Mouse (Mus musculus): Measurements from ENCODE around the gene Slc38a7. TPM values are rescaled to one million over a fixed set of nuclear protein-coding genes. Genes with fewer than 3 reads are reported as not detected.
A peak's percentile ranks its signal among the peaks of the same experiment; 100 is the strongest.
"Not testable (repeated sequence)": the region's sequence is repeated elsewhere in the genome, so short reads cannot be mapped to it uniquely, and the experiment has no call there.

Gene Slc38a7
- polyA plus RNA-seq, 1 experiment from 2014 or later, result 11.8 TPM

DNA sequence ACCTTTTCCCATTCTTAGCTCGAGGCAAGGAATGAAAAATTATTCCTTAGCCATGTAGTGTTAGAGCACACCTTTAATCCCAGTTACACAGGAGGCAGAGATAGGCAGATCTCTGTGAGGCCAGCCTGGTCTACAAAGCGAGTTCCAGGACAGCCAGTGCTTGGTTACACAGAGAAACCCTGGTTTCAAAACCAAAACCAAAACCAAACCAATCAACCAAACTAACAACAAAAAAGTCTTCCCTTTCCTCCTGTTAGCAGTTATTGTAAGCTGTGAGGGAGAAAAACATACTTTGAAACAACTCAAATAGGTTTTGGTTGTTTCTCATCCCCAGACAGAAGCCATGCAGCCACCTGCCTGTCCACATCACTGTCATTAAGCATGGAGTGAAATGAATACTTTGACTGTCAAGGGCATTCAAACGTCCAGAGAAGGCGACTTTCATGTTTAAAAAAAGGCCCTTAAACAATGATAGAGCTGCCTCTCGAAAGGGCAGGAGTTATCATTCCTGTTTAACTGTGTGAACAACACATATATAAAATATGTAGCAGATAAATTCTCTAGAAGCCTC is 32.0 kb upstream of the Slc38a7 start:
- H3K9ac ChIP-seq (ENCODE audit: low read depth, low read length), result no peak overlapping the region
- 73% methylated on average over 5 of the region's 5 CpGs for WGBS (ENCODE audit: insufficient replicate concordance)
- no peak overlapping the region for H3K27ac ChIP-seq (ENCODE audit: low read depth, low read length)

DNA sequence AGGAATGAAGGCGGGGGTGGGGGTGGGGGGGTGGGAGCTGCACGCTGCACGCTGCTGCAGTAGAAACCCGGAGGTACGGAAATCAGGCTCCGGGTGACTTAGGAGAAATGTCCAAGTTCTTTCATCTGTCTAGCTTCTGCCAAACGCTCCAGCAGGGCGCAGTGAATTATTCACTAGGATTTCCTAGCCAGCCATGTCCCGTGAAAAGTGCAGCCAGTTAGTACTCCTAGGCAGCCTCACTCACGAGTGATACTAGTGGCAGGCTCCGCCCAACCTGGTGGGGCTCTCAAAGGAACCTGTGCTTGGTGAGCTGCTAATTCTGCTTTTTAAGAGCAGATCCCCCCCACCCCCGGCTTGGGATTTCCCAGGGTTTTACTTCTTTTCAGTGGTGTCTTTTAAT is 31.2 kb upstream of the Slc38a7 start:
- no peak overlapping the region for H3K9ac ChIP-seq (ENCODE audit: low read depth, low read length)
- H3K4me1 ChIP-seq (ENCODE audit: control insufficient read depth, insufficient read depth, low read length), result peaks cover 13% of the 10 kb centered on the region; the same call in 1 of the 2 replicates
- H3K4me2 ChIP-seq, result no peak overlapping the region
- H3K9me3 ChIP-seq (replicated peaks; ENCODE audit: control insufficient read depth, low read length), result no peaks in the 10 kb centered on the region
- no peaks in the 10 kb centered on the region for H3K27me3 ChIP-seq (ENCODE audit: control insufficient read depth, insufficient read depth, low read length)
- WGBS (ENCODE audit: insufficient replicate concordance), result 73% methylated on average over 11 of the region's 12 CpGs
- H3K4me3 ChIP-seq (ENCODE audit: low read depth, low read length), result no peak overlapping the region
- no peak for ATAC-seq (replicated peaks; ENCODE audit: insufficient number of reproducible peaks, low FRiP score, low TSS enrichment)
- no peak overlapping the region for H3K27ac ChIP-seq (ENCODE audit: low read depth, low read length)
- no peaks in the 10 kb centered on the region for H3K36me3 ChIP-seq (ENCODE audit: control insufficient read depth, insufficient read depth, low read length)

More for the DNA sequence above, 32.0 kb upstream of the Slc38a7 start:
- peaks cover 13% of the 10 kb centered on the region; the same call in 1 of the 2 replicates for H3K4me1 ChIP-seq (ENCODE audit: control insufficient read depth, insufficient read depth, low read length)
- no peak overlapping the region for H3K4me3 ChIP-seq (ENCODE audit: low read depth, low read length)
- H3K9me3 ChIP-seq (replicated peaks; ENCODE audit: control insufficient read depth, low read length), result no peaks in the 10 kb centered on the region
- no peaks in the 10 kb centered on the region for H3K36me3 ChIP-seq (ENCODE audit: control insufficient read depth, insufficient read depth, low read length)
- no peak for ATAC-seq (replicated peaks; ENCODE audit: insufficient number of reproducible peaks, low FRiP score, low TSS enrichment)
- H3K4me2 ChIP-seq, result no peak overlapping the region
- no peaks in the 10 kb centered on the region for H3K27me3 ChIP-seq (ENCODE audit: control insufficient read depth, insufficient read depth, low read length)

DNA sequence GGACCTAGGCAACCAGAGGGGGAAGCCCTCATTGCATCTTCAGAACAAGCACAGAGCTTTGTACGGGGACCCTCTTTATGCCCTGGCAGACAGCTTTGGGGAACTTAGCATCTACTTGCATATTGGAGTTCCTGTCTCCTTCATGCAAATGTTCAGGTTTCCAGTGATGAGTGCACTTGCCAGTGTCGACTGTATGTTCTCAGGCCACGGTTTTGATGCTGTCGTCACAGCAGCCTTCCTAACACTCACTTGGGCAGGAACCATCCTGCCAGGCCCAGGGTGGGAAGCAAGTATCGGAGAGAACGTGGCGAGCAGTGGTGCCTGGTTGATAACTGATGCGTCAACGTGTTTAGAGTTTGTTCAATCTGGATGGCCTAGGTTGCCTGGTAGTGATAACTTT is 28.9 kb upstream of the Slc38a7 start:
- WGBS (ENCODE audit: insufficient replicate concordance), result 71% methylated on average over 9 of the region's 9 CpGs
- Histone ChIP-seq H3K27ac (ENCODE audit: low read depth, low read length) (no peak overlapping the region), H3K4me2 (no peak overlapping the region), H3K27me3 (ENCODE audit: control insufficient read depth, insufficient read depth, low read length) (no peaks in the 10 kb centered on the region), H3K9ac (ENCODE audit: low read depth, low read length) (no peak overlapping the region), H3K9me3 (replicated peaks; ENCODE audit: control insufficient read depth, low read length) (no peaks in the 10 kb centered on the region), H3K4me3 (ENCODE audit: low read depth, low read length) (no peak overlapping the region), H3K4me1 (ENCODE audit: control insufficient read depth, insufficient read depth, low read length) (peaks cover 18% of the 10 kb centered on the region), H3K36me3 (ENCODE audit: control insufficient read depth, insufficient read depth, low read length) (peaks cover 2% of the 10 kb centered on the region; the same call in 1 of the 2 replicates)
- ATAC-seq (replicated peaks; ENCODE audit: insufficient number of reproducible peaks, low FRiP score, low TSS enrichment), result no peak

DNA sequence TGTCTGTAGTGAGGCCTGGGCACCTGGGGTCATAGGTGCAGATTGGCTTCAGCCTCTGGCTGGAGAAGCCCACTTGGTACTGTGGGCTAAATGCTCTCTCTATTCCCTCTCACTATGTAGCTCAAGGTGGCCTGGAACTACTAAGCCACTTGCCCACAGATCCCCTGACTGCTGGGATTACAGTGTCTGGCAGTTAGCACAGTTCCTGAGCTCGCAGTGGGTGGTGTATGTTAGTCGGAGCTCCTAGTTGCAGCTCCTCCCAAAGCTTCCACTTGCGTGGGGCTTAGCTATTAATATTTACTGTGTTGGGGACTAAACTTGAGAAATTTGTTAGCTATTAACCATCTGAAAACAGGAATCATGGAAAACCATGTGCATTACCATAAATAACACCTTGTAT is 28.2 kb upstream of the Slc38a7 start:
- WGBS (ENCODE audit: insufficient replicate concordance), result 82% methylated on average over 3 of the region's 3 CpGs
- Histone ChIP-seq H3K9ac (ENCODE audit: low read depth, low read length) (no peak overlapping the region), H3K27ac (ENCODE audit: low read depth, low read length) (no peak overlapping the region), H3K4me1 (ENCODE audit: control insufficient read depth, insufficient read depth, low read length) (peaks cover 12% of the 10 kb centered on the region), H3K36me3 (ENCODE audit: control insufficient read depth, insufficient read depth, low read length) (peaks cover 8% of the 10 kb centered on the region), H3K4me2 (no peak overlapping the region), H3K27me3 (ENCODE audit: control insufficient read depth, insufficient read depth, low read length) (no peaks in the 10 kb centered on the region), H3K9me3 (replicated peaks; ENCODE audit: control insufficient read depth, low read length) (no peaks in the 10 kb centered on the region), H3K4me3 (ENCODE audit: low read depth, low read length) (no peak overlapping the region)
- ATAC-seq (replicated peaks; ENCODE audit: insufficient number of reproducible peaks, low FRiP score, low TSS enrichment), result no peak

DNA sequence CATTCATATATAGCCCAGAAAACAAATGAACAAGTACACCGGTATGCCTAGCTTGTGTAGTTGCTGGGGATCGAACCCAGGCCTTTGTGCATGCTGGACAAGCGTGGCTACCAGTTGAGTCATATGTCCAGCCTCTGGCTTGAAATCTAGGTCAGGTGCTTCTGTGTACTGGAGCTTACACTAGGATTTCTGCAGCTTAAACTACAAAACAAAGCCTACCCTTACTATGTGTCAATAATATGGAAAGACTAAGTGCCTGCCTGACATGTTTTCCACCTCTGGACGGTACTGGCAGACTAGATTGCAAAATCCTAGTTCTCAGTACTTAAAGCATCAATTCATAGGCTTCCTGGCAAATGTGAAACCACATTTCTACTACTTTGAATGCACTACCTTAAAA is 26.5 kb upstream of the Slc38a7 start:
- no peak overlapping the region for H3K27ac ChIP-seq (ENCODE audit: low read depth, low read length)
- H3K36me3 ChIP-seq (ENCODE audit: control insufficient read depth, insufficient read depth, low read length), result peaks cover 20% of the 10 kb centered on the region
- no peak overlapping the region for H3K4me3 ChIP-seq (ENCODE audit: low read depth, low read length)
- no peaks in the 10 kb centered on the region for H3K9me3 ChIP-seq (replicated peaks; ENCODE audit: control insufficient read depth, low read length)
- ATAC-seq (replicated peaks; ENCODE audit: insufficient number of reproducible peaks, low FRiP score, low TSS enrichment), result no peak
- WGBS (ENCODE audit: insufficient replicate concordance), result 86% methylated on average over 4 of the region's 4 CpGs
- H3K9ac ChIP-seq (ENCODE audit: low read depth, low read length), result no peak overlapping the region
- no peak overlapping the region for H3K4me2 ChIP-seq
- no peaks in the 10 kb centered on the region for H3K27me3 ChIP-seq (ENCODE audit: control insufficient read depth, insufficient read depth, low read length)
- H3K4me1 ChIP-seq (ENCODE audit: control insufficient read depth, insufficient read depth, low read length), result peaks cover 6% of the 10 kb centered on the region

DNA sequence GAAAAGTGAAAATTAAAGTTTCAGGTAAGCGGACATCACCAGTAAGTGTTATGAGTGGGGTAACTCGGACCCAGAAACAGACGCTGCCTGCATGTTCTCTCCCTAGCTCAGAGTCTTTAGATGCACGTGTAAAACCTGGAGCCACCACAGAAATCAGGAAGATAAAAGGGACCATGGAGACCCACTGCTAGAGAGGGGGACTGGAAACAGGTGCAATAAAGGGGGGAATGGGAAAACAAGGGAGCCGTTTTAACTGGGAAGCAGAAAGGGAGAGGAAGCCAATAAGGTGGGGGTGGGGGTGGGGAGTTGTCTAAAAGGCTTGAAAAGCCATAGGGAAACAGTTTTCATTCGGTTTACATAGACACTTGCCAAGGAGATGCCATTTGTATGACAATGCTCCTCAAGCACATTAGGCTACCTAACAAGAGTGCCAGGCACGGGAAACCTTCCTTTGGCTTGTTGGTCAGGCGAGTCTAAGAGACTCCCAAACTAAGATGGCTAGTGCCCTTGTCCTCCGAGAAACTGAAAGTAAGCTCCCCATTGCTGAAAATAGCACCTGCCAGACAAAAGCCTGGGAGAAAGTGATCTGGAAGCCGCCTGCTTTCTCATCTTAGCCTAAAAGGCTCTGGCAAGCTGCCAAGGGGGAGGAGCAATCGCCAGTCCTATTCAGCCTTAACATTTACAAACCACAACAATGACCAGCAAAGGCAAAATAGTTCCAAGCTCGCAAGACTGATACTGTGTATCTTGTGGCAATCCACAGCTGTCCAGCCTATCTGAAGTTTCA is 25.0 kb upstream of the Slc38a7 start:
- 0 out of 2 replicates have a peak, but pooled peaks have one; percentile 7 for ATAC-seq (replicated peaks; ENCODE audit: insufficient number of reproducible peaks, low FRiP score, low TSS enrichment)
- peak overlapping the region; percentile 32 for H3K4me3 ChIP-seq (ENCODE audit: low read depth, low read length)
- H3K4me1 ChIP-seq (ENCODE audit: control insufficient read depth, insufficient read depth, low read length), result peaks cover 6% of the 10 kb centered on the region
- no peaks in the 10 kb centered on the region for H3K27me3 ChIP-seq (ENCODE audit: control insufficient read depth, insufficient read depth, low read length)
- H3K27ac ChIP-seq (ENCODE audit: low read depth, low read length), result peak overlapping the region; percentile 81
- H3K9me3 ChIP-seq (replicated peaks; ENCODE audit: control insufficient read depth, low read length), result no peaks in the 10 kb centered on the region
- peak overlapping the region; percentile 54 for H3K9ac ChIP-seq (ENCODE audit: low read depth, low read length)
- WGBS (ENCODE audit: insufficient replicate concordance), result 46% methylated on average over 12 of the region's 12 CpGs
- H3K36me3 ChIP-seq (ENCODE audit: control insufficient read depth, insufficient read depth, low read length), result peaks cover 33% of the 10 kb centered on the region
- peak overlapping the region; percentile 61 for H3K4me2 ChIP-seq

DNA sequence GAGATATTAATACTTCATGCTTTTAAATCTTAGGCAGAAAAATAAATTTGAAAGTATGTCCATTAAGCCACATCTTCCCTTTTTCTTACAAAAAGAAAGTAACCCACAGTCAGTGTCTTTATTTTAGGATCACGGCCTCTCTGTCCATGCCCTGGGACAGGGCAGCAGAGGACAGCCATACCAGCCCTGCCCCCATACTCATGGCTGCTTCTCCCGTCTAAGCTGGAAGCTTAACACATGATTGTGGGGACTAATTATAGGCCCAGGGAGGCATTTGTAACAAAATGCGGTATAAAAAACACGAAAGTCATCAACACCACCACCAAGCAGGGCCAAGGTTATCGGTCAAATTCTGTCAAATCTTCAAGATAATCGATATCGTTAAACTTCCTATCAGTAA is 21.9 kb upstream of the Slc38a7 start:
- no peak overlapping the region for H3K27ac ChIP-seq (ENCODE audit: low read depth, low read length)
- peaks cover 6% of the 10 kb centered on the region for H3K4me1 ChIP-seq (ENCODE audit: control insufficient read depth, insufficient read depth, low read length)
- no peak overlapping the region for H3K4me2 ChIP-seq
- peaks cover 45% of the 10 kb centered on the region for H3K36me3 ChIP-seq (ENCODE audit: control insufficient read depth, insufficient read depth, low read length)
- ATAC-seq (replicated peaks; ENCODE audit: insufficient number of reproducible peaks, low FRiP score, low TSS enrichment), result no peak
- H3K4me3 ChIP-seq (ENCODE audit: low read depth, low read length), result no peak overlapping the region
- 88% methylated on average over 7 of the region's 7 CpGs for WGBS (ENCODE audit: insufficient replicate concordance)
- no peak overlapping the region for H3K9ac ChIP-seq (ENCODE audit: low read depth, low read length)
- H3K27me3 ChIP-seq (ENCODE audit: control insufficient read depth, insufficient read depth, low read length), result no peaks in the 10 kb centered on the region
- no peaks in the 10 kb centered on the region for H3K9me3 ChIP-seq (replicated peaks; ENCODE audit: control insufficient read depth, low read length)

DNA sequence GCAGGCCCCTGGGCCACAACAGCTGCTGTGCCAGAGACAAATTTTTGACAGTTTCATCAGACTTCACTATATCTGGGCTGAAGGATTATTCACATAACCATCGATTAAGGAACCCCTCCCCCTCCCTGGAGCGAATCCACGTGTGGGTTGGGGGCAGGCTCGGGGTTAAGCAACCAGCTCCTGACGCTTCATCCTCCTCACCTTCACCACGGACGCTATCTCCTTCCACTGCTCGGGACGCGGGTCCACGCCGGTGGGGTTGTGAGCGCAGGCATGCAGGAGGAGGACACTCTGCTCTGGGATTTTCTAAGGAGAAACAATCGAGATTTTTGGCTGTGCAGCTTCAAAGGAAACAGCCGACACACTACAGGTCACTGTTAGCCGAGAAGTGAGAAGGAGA is 18.4 kb upstream of the Slc38a7 start:
- peaks cover 66% of the 10 kb centered on the region for H3K36me3 ChIP-seq (ENCODE audit: control insufficient read depth, insufficient read depth, low read length)
- no peaks in the 10 kb centered on the region for H3K4me1 ChIP-seq (ENCODE audit: control insufficient read depth, insufficient read depth, low read length)
- H3K27ac ChIP-seq (ENCODE audit: low read depth, low read length), result no peak overlapping the region
- no peaks in the 10 kb centered on the region for H3K27me3 ChIP-seq (ENCODE audit: control insufficient read depth, insufficient read depth, low read length)
- no peak overlapping the region for H3K4me3 ChIP-seq (ENCODE audit: low read depth, low read length)
- H3K9me3 ChIP-seq (replicated peaks; ENCODE audit: control insufficient read depth, low read length), result no peaks in the 10 kb centered on the region
- no peak for ATAC-seq (replicated peaks; ENCODE audit: insufficient number of reproducible peaks, low FRiP score, low TSS enrichment)
- no peak overlapping the region for H3K9ac ChIP-seq (ENCODE audit: low read depth, low read length)
- no peak overlapping the region for H3K4me2 ChIP-seq
- 90% methylated on average over 16 of the region's 16 CpGs for WGBS (ENCODE audit: insufficient replicate concordance)

DNA sequence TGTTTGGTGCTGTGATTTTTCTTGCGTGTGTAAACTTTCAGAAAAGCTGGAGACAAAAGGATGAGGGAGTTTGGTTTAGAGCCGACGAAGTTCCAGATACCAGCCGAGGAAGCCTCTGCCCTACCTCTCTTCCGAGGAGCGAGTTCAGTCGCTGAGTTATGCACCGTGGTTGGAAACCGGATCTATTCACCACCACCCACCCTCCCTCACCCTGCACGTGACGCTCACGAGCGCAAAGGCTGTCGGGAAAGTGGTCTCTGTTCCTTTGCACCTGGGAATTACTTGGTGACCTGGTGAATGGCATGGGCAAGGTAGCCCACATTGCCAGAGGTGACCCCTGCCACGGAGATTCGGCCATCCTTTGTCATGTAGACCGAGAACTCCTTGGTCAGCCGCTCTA is 11.5 kb upstream of the Slc38a7 start:
- H3K36me3 ChIP-seq (ENCODE audit: control insufficient read depth, insufficient read depth, low read length), result peaks cover 31% of the 10 kb centered on the region
- H3K4me3 ChIP-seq (ENCODE audit: low read depth, low read length); H3K4me1 ChIP-seq (ENCODE audit: control insufficient read depth, insufficient read depth, low read length); H3K27me3 ChIP-seq (ENCODE audit: control insufficient read depth, insufficient read depth, low read length); H3K4me2 ChIP-seq; H3K9me3 ChIP-seq (replicated peaks; ENCODE audit: control insufficient read depth, low read length); H3K9ac ChIP-seq (ENCODE audit: low read depth, low read length); H3K27ac ChIP-seq (ENCODE audit: low read depth, low read length); ATAC-seq (replicated peaks; ENCODE audit: insufficient number of reproducible peaks, low FRiP score, low TSS enrichment): not testable (repeated sequence)
- 93% methylated on average over 17 of the region's 18 CpGs for WGBS (ENCODE audit: insufficient replicate concordance)
